8 mouse cellular contexts compared by ENCODE assay signal in genomic region chr10:75517758-75518143, GRCm38 (mm10). TPM values are rescaled to one million over a fixed set of nuclear protein-coding genes. Genes with fewer than 3 reads are reported as not detected.
DNase-seq lines count a peak whose midpoint lies in the region; ATAC-seq lines count a peak whose summit lies in the region.

Gene Gucd1, minus strand, starts transcription at chr10:75517972.

- 0% methylated on average over 20 of the region's 20 CpGs for WGBS in hindbrain, embryonic 15.5 days

- peak within 1 kb of the TSS; percentile 65 for H3K4me3 ChIP-seq in hindbrain, embryonic 15.5 days

- H3K9me3 ChIP-seq in hindbrain, embryonic 15.5 days = no peaks in the 10 kb centered on the region

- peaks cover 25% of the 10 kb centered on the region for H3K36me3 ChIP-seq in hindbrain, embryonic 15.5 days

- ATAC-seq in hindbrain, embryonic 15.5 days (ENCODE audit: low FRiP score, low read depth) = peak; percentile 92

- DNase-seq in T-cell, adult 2 months (ENCODE audit: low spot score) = peak; percentile 98
- peak; percentile 97 to 99 for DNase-seq in cerebellum, postnatal 36 days
- peak; percentile 98 to 99 for DNase-seq in frontal cortex, postnatal 36 days (ENCODE audit: low spot score in 2 of 2)
- DNase-seq in left cerebral cortex, adult 11 months (ENCODE audit: low spot score) = peak; percentile 93
- peak; percentile 98 for DNase-seq in lung, postnatal 4 days
- peak; percentile 96 for DNase-seq in retina, postnatal 7 days (ENCODE audit: low read depth, low spot score)
- peak; percentile 93 for DNase-seq in urinary bladder, adult 2 months (ENCODE audit: low spot score)

- no peaks in the 10 kb centered on the region for H3K27me3 ChIP-seq in hindbrain, embryonic 15.5 days

- peak within 1 kb of the TSS; percentile 98 for H3K27ac ChIP-seq in hindbrain, embryonic 15.5 days (replicated peaks)

- H3K4me2 ChIP-seq in hindbrain, embryonic 15.5 days = peak within 1 kb of the TSS; percentile 87

- H3K4me1 ChIP-seq in hindbrain, embryonic 15.5 days (replicated peaks) = peaks cover 45% of the 10 kb centered on the region

- peak within 1 kb of the TSS; percentile 85 for H3K9ac ChIP-seq in hindbrain, embryonic 15.5 days

RNA-seq across cellular contexts. Expression of gene Gucd1, which starts in this region (rescaled TPM):
- 20.2 and 20.3 TPM in 2 replicates for polyA plus RNA-seq in hindbrain, embryonic 15.5 days (2015; fragmentation: Nextera tagmentation; extraction: Ambion mirVana)
- 13.4 and 16.2 TPM in 2 replicates for polyA plus RNA-seq in urinary bladder, adult 2 months (2012; rRNA removed)

Comparison
In these comparisons a context has a peak if more than half of its experiments do, and no peak if none do; other contexts are left out.
1. Peak in every context shown above with its lines: DNase-seq, ATAC-seq, H3K4me3 ChIP-seq and H3K27ac ChIP-seq.